Mouse (Mus musculus) brain, embryonic 14.5 days (tissue): ENCODE results near the gene Hcrtr1.

Experiments
- CTCF ChIP-seq: fragments of 200-500 bp; IDR thresholded peaks from 2 replicates; pipeline ENCODE4 v1.5.1; 2012; ENCODE audit warnings: inconsistent platforms, mild to moderate bottlenecking, moderate library complexity, borderline replicate concordance; ENCODE audit not compliant: insufficient read depth, insufficient read length; ENCODE audit errors: extremely low read depth
- POLR2A ChIP-seq: fragments of 200-500 bp; IDR thresholded peaks from 2 replicates; pipeline ENCODE4 v1.6.1; 2012; ENCODE audit warnings: mild to moderate bottlenecking, inconsistent platforms, borderline replicate concordance; ENCODE audit not compliant: poor library complexity, insufficient read depth, insufficient read length, severe bottlenecking; ENCODE audit errors: extremely low read depth

GRCm38 (mm10) chr4:130131448-130132105, 7.6 kb downstream of the Hcrtr1 start:
- TF ChIP-seq POLR2A (no peak), CTCF (no peak)
